Mouse (Mus musculus) stomach, postnatal 0 days (tissue): ENCODE measurements around the gene Dtl. TPM values are rescaled to one million over a fixed set of nuclear protein-coding genes. Genes with fewer than 3 reads are reported as not detected.
A peak's percentile ranks its signal among the peaks of the same experiment; 100 is the strongest.
"Not testable (repeated sequence)": the region's sequence is repeated elsewhere in the genome, so short reads cannot be mapped to it uniquely, and the experiment has no call there.

Source experiments
- ATAC-seq: fragments of 200-750 bp; cut with Nextera tagmentation; 2 replicates; pipeline ENCODE4 v1.8.0; 2017; ENCODE audit not compliant: low FRiP score, low TSS enrichment
- DNase-seq: peaks from one replicate; pipeline ENCODE4 v3.0.0-alpha.2; 2016; ENCODE audit warnings: low spot score
- H3K27ac ChIP-seq: fragments of 300-500 bp; sonication (generic); replicated peaks from 2 replicates; pipeline ENCODE4 v1.5.1; 2014; ENCODE audit warnings: mild to moderate bottlenecking, control low read depth
- H3K27me3 ChIP-seq: fragments of 300-500 bp; sonication (generic); 2 replicates; pipeline ENCODE4 v1.6.1; 2014; ENCODE audit warnings: low read length; ENCODE audit not compliant: control insufficient read depth, insufficient read depth
- H3K36me3 ChIP-seq: fragments of 300-500 bp; sonication (generic); 2 replicates; pipeline ENCODE4 v1.6.1; 2014; ENCODE audit warnings: low read length, mixed read lengths; ENCODE audit not compliant: control insufficient read depth, insufficient read depth
- H3K4me1 ChIP-seq: fragments of 300-500 bp; sonication (generic); replicated peaks from 2 replicates; pipeline ENCODE4 v1.6.1; 2014; ENCODE audit warnings: antibody characterized with exemption; ENCODE audit not compliant: control insufficient read depth, insufficient read depth
- H3K4me2 ChIP-seq: fragments of 300-500 bp; sonication (generic); replicated peaks from 2 replicates; pipeline ENCODE4 v1.6.1; 2014; ENCODE audit warnings: low read depth, mild to moderate bottlenecking, control low read depth, moderate library complexity
- H3K4me3 ChIP-seq: fragments of 300-500 bp; sonication (generic); 2 replicates; pipeline ENCODE4 v1.5.1; 2014; ENCODE audit warnings: low read depth, low read length, control low read depth
- H3K9ac ChIP-seq: fragments of 300-500 bp; sonication (generic); 2 replicates; pipeline ENCODE4 v1.6.1; 2014; ENCODE audit warnings: mild to moderate bottlenecking, low read length, control low read depth, mixed read lengths
- H3K9me3 ChIP-seq: fragments of 300-500 bp; sonication (generic); 2 replicates; pipeline ENCODE4 v1.6.1; 2016; ENCODE audit warnings: low read length; ENCODE audit not compliant: control insufficient read depth
- CTCF ChIP-seq: IDR thresholded peaks from 2 replicates; pipeline ENCODE4 v1.5.1; 2016; ENCODE audit warnings: antibody characterized with exemption, low read depth, mild to moderate bottlenecking, moderate library complexity
- EP300 ChIP-seq: optimal IDR thresholded peaks from 2 replicates; pipeline ENCODE3; 2016; ENCODE audit warnings: antibody characterized with exemption
- whole genome bisulfite sequencing: fragments of 180-500 bp; shearing (Covaris S2); extraction: QIAGEN DNeasy Blood & Tissue Kit; methylation state at CpG from one replicate; pipeline ENCODE4 v1.1.7; 2014; 5-methylcytosine and 5-hydroxymethylcytosine counted together
- polyA plus RNA-seq: library from polyadenylated mRNA; unstranded; fragments of >200 nt; fragmentation: Nextera tagmentation; extraction: Ambion mirVana; gene quantifications from 2 replicates; pipeline ENCODE4 v1.2.1, GENCODE M21; 2015

The Dtl gene
- polyA plus RNA-seq, 1 experiment from 2014 or later, result 7.5 TPM

GRCm38 (mm10) chr1:191517969-191518368 lies 57.4 kb downstream of the Dtl start:
- DNase-seq (no peak), ATAC-seq (peak; percentile 55)
- Histone ChIP-seq H3K4me2 (no peak overlapping the region), H3K9ac (no peak overlapping the region), H3K4me1 (no peaks in the 10 kb centered on the region), H3K27me3 (no peaks in the 10 kb centered on the region), H3K9me3 (no peaks in the 10 kb centered on the region), H3K4me3 (no peak overlapping the region), H3K36me3 (no peaks in the 10 kb centered on the region), H3K27ac (no peak overlapping the region)
- TF ChIP-seq CTCF (peak; percentile 51), EP300 (no peak)
- 61% methylated on average over 5 of the region's 5 CpGs for WGBS

GRCm38 (mm10) chr1:191517056-191517455 lies 58.3 kb downstream of the Dtl start:
- 0 out of 2 replicates have a peak overlapping the region, but pooled peaks have one; percentile 13 for H3K27ac ChIP-seq
- no peaks in the 10 kb centered on the region for H3K9me3 ChIP-seq
- TF ChIP-seq EP300 (no peak), CTCF (no peak)
- H3K4me2 ChIP-seq, result no peak overlapping the region
- no peak for ATAC-seq
- H3K4me3 ChIP-seq, result no peak overlapping the region
- H3K9ac ChIP-seq, result no peak overlapping the region
- no peaks in the 10 kb centered on the region for H3K36me3 ChIP-seq
- no peaks in the 10 kb centered on the region for H3K4me1 ChIP-seq
- DNase-seq, result no peak
- 84% methylated on average over 3 of the region's 3 CpGs for WGBS
- H3K27me3 ChIP-seq, result no peaks in the 10 kb centered on the region

DNA sequence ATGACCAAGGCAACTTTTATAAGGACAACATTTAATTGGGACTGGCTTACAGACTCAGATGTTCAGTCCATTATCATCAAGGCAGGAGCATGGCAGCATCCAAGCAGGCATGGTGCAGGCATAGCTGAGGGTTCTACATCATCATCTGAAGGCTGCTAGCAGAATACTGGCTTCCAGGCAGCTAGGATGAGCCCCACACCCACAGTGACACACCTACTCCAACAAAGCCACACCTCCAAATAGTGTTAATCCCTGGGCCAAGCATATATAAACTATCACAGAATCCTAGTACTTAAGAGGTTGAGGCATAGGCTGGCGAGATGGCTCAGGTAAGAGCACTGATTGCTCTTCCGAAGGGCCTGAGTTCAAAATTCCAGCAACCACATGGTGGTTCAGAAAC lies 59.0 kb downstream of the Dtl start:
- 79% methylated on average over 2 of the region's 2 CpGs for WGBS
- DNase-seq, H3K4me1 ChIP-seq, ATAC-seq, H3K36me3 ChIP-seq, H3K9me3 ChIP-seq, H3K4me2 ChIP-seq, H3K27ac ChIP-seq, H3K4me3 ChIP-seq, H3K27me3 ChIP-seq, H3K9ac ChIP-seq: not testable (repeated sequence)

DNA sequence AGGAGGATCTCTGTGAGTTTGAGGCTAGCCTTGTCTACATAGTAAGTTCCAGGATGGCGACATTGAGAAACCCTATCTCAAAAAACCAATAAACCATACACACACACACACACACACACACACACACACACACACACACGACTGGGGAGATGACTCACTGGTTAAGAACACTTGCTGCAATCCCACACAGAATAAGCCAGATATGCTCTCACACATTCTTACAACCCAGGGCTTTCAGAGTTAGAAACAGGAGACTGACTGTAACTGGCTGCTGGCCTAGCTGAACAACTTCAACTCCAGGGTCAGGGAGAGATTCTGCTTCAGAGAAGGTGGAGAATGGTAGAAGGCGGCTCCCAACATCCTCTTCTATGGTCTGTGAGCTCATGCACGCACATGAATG lies 62.1 kb downstream of the Dtl start:
- H3K36me3 ChIP-seq, result no peaks in the 10 kb centered on the region
- no peak overlapping the region for H3K9ac ChIP-seq
- no peaks in the 10 kb centered on the region for H3K27me3 ChIP-seq
- TF ChIP-seq EP300 (no peak), CTCF (no peak)
- no peak overlapping the region for H3K4me2 ChIP-seq
- H3K4me3 ChIP-seq, result no peak overlapping the region
- WGBS, result 77% methylated on average over 4 of the region's 4 CpGs
- no peak for ATAC-seq
- no peak for DNase-seq
- H3K4me1 ChIP-seq, result no peaks in the 10 kb centered on the region
- no peaks in the 10 kb centered on the region for H3K9me3 ChIP-seq
- no peak overlapping the region for H3K27ac ChIP-seq

DNA sequence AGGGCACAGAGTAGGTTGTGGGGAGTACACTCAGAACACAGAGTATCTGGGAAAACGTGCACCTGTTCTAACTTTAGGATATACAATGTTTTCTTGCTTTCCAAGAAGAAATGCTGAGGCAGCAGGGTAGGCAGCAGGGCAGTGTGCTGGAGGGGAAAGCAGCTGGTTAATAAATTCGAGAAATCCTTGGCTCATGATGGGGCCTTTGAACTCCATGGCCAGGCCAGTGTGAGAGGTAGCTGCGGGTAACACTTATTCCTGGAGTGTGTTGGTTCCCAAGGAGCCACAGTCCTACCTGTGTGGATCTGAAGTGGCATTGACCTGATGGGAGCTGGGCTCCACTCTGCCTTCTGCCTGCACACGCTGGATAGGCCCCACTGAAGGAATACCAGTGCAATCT lies 63.0 kb downstream of the Dtl start:
- DNase-seq, result no peak
- no peak for ATAC-seq
- H3K9ac ChIP-seq, result no peak overlapping the region
- H3K4me2 ChIP-seq, result no peak overlapping the region
- H3K27me3 ChIP-seq, result no peaks in the 10 kb centered on the region
- no peak overlapping the region for H3K27ac ChIP-seq
- no peak overlapping the region for H3K4me3 ChIP-seq
- H3K9me3 ChIP-seq, result no peaks in the 10 kb centered on the region
- TF ChIP-seq EP300, result no peak
- no peak for TF ChIP-seq CTCF
- WGBS, result 66% methylated on average over 4 of the region's 4 CpGs
- no peaks in the 10 kb centered on the region for H3K4me1 ChIP-seq
- H3K36me3 ChIP-seq, result no peaks in the 10 kb centered on the region

GRCm38 (mm10) chr1:191511503-191511902 lies 63.8 kb downstream of the Dtl start:
- Histone ChIP-seq H3K36me3 (no peaks in the 10 kb centered on the region), H3K27ac (no peak overlapping the region), H3K4me2 (no peak overlapping the region), H3K4me1 (no peaks in the 10 kb centered on the region), H3K27me3 (no peaks in the 10 kb centered on the region), H3K9me3 (no peaks in the 10 kb centered on the region), H3K9ac (no peak overlapping the region), H3K4me3 (no peak overlapping the region)
- ATAC-seq (no peak), DNase-seq (no peak)
- TF ChIP-seq CTCF, result no peak
- TF ChIP-seq EP300, result no peak
- WGBS, result 78% methylated on average over 8 of the region's 8 CpGs
